Mouse (Mus musculus): ENCODE measurements around the gene Lect2.

DNA sequence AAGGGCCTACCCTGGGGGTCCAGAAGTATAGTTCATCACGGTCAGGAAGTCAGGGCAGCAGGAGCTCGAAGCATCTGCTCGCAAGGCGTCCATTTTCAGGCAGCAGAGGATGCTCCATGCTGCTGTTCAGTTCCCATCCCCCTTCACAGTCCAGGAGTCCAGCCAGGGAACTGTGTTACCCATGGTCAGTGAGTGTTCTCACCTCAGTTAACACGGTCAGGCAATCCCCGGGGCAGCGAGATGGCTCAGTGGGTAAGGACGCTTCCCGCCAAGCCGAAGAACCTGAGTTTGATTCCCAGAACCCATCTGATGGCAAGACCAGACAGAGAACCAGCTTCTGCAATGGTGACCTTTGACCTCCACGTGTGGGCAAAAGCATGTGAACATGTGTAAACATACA, 20.0 kb downstream of the Lect2 start:
- TF ChIP-seq CTCF (IDR thresholded peaks at IDR 0.05; ENCODE audit: control insufficient read depth, insufficient read depth, insufficient read length) (no peak), USF1 (IDR thresholded peaks at IDR 0.05; ENCODE audit: low read depth) (no peak), MAX (IDR thresholded peaks at IDR 0.05) (no peak), MYOG (IDR thresholded peaks at IDR 0.05; ENCODE audit: control insufficient read depth, extremely low read depth, insufficient read length) (no peak), CEBPB (IDR thresholded peaks at IDR 0.05; ENCODE audit: low read depth) (no peak), FOSL1 (IDR thresholded peaks at IDR 0.05; ENCODE audit: insufficient read depth, low read length, poor library complexity, severe bottlenecking) (no peak), MYOD1 (IDR thresholded peaks at IDR 0.05; ENCODE audit: control insufficient read depth, insufficient read length, low read depth) (no peak)

Data from C2C12 (cell line).